Mouse (Mus musculus): Measurements from ENCODE around the gene Gria3. TPM values are rescaled to one million over a fixed set of nuclear protein-coding genes. Genes with fewer than 3 reads are reported as not detected.

Gria3 gene
- polyA plus RNA-seq (2014; fragmentation: Illumina TruSeq; extraction: RNeasy Lipid Tissue Mini Kit (QIAGEN cat#74804); ENCODE audit: insufficient read depth, low read depth, low replicate concordance) = 3.4 TPM

DNA sequence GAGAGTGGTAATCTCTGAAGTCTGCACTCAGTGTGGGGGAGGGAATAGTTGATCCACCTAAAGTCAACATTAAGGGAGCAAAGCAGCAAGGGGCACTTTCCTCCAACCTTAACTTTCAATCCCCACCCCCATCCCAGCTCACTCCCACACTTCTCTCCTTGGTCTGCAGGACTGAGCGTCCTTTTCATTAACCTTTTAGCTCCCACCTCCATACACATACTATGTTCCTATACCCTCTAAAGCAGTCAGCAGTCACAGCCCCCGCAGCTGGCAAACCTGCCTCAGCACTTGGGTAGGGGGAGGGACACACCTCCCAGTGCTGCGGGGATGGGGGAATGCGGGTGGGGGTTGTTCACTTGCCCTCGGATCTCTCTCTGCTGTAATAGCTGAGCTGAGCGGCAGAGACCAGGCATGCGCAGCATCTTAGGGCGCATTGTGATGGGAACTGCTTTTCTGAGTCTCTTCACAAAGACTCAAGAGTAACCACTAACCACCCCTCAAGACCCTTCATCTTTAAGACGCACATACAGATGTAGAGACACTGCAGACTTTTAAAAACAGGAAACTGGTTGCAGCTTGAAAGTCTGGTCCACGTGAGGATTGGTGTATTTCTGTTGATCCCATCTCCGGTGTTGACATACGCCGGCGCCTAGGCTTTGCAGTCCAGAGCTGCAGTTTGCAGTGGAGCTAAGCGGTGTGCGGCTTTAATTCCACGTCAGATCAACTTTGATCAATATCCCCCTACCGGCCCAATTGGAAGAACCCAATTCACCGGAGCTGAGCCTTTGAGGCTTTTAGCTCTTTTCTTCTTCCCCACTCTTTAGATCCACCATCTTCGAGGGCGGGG, at the start of gene Gria3:
Gene Gria3, plus strand, starts transcription at position 797 of the 847 bp plus-strand sequence.

